Mouse (Mus musculus) neural tube, embryonic 12.5 days (tissue): ENCODE measurements around the gene Kcnab1. TPM values are rescaled to one million over a fixed set of nuclear protein-coding genes. Genes with fewer than 3 reads are reported as not detected.
A peak's percentile ranks its signal among the peaks of the same experiment; 100 is the strongest.

Experiments
- ATAC-seq: fragments of 200-750 bp; cut with Nextera tagmentation; 2 replicates; pipeline ENCODE4 v1.8.0; 2017; ENCODE audit warnings: low read depth, mild to moderate bottlenecking, moderate TSS enrichment, moderate library complexity; ENCODE audit not compliant: low FRiP score
- H3K27ac ChIP-seq: fragments of 300-500 bp; sonication (generic); 2 replicates; pipeline ENCODE4 v1.5.1; 2016
- H3K27me3 ChIP-seq: fragments of 300-500 bp; sonication (generic); replicated peaks from 2 replicates; pipeline ENCODE4 v1.6.1; 2016; ENCODE audit warnings: mild to moderate bottlenecking
- H3K36me3 ChIP-seq: fragments of 300-500 bp; sonication (generic); 2 replicates; pipeline ENCODE4 v1.6.1; 2016; ENCODE audit warnings: mild to moderate bottlenecking
- H3K4me1 ChIP-seq: fragments of 300-500 bp; sonication (generic); 2 replicates; pipeline ENCODE4 v1.6.1; 2016
- H3K4me2 ChIP-seq: fragments of 300-500 bp; sonication (generic); replicated peaks from 2 replicates; pipeline ENCODE4 v1.6.1; 2016; ENCODE audit warnings: mild to moderate bottlenecking
- H3K4me3 ChIP-seq: fragments of 300-500 bp; sonication (generic); 2 replicates; pipeline ENCODE4 v1.5.1; 2016
- H3K9ac ChIP-seq: fragments of 300-500 bp; sonication (generic); 2 replicates; pipeline ENCODE4 v1.6.1; 2016; ENCODE audit warnings: mild to moderate bottlenecking
- H3K9me3 ChIP-seq: fragments of 300-500 bp; sonication (generic); 2 replicates; pipeline ENCODE4 v1.6.1; 2016; ENCODE audit warnings: mild to moderate bottlenecking
- WGBS: fragments of 180-500 bp; shearing (Covaris S2); methylation state at CpG from one replicate; pipeline ENCODE4 v1.1.7; 2016; 5-methylcytosine and 5-hydroxymethylcytosine counted together
- polyA plus RNA-seq: library from polyadenylated mRNA; unstranded; fragments of >200 nt; fragmentation: Nextera tagmentation; extraction: Ambion mirVana; gene quantifications from 2 replicates; pipeline ENCODE4 v1.2.1, GENCODE M21; 2016

Gene Kcnab1
- 12.1 and 14.7 TPM in 2 replicates for polyA plus RNA-seq

DNA sequence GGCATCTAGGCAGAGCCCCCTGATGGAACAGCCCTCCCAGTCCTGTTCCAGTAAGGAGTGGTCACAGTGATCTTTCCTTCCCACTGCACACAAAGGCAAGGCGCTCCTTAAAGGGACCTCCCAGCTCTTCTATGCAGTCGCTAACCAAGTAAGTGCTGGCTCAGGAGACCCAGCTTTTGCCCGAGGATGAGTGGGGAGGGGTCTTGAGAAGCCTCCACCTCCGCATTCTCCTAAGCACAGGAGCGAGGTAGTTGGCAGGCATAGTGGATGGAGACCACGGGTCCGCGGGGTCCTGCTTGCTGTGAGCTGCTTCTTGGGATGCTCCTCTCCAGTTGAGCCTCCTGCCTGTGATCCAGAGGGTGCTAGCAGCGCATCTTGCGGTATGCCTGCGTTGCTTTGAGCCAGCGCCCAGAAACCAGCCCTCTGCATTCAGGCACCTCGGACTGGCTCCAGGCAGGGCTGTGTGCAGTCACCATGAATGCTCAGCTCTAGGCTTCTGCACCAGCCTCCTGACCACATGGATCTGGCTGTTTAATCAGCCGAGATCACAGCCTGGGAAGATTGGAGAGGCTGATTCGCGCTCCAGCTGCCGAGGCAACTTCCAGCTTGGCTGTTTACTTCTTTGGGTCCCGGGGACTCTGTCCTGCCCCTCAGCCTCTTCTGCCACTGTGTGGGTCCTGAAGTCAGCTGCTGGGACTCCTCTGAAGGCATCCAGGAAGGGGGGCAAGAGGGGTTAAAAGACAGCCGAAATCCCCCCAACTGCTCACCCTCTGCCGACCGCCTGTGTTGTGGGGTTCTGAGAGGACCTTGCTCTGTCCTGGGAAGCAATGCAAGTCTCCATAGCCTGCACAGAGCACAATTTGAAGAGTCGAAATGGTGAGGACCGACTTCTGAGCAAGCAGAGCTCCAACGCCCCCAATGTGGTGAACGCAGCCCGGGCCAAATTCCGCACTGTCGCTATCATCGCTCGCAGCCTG lies at the start of gene Kcnab1:
Gene Kcnab1 (plus strand): TSS at position 440 of the 977 bp plus-strand sequence.
- Histone ChIP-seq H3K9me3 (no peaks in the 10 kb centered on the region), H3K4me2 (peak within 1 kb of the TSS; percentile 89), H3K27ac (no peak within 1 kb of the TSS), H3K4me3 (peak within 1 kb of the TSS; percentile 41), H3K4me1 (0 out of 2 replicates have a peak, but pooled peaks cover 9% of the 10 kb centered on the region), H3K9ac (peak within 1 kb of the TSS; percentile 58), H3K27me3 (peaks cover 4% of the 10 kb centered on the region; the same call in 1 of the 2 replicates), H3K36me3 (no peaks in the 10 kb centered on the region)
- under 1% methylated on average over 30 of the region's 30 CpGs for WGBS
- ATAC-seq, result peak; percentile 81

DNA sequence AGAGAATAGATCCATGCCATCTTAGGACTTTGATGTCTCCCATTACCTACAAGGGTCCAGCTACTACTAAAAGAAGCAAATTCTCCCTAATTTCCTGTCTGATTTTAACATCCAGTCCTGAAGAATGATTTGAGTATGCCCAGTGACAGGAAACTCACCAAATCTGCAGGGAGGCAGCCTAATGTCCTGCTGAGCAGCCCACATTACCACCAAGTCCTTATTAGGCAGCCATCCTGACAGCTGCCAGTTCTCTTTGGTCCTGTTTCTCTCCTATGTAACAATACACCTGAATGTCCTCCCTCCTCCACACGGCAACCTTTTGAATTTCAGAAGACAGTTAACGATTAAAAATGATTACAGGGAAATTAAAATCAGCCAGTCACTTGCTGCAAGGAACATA lies 20.9 kb upstream of the Kcnab1 start:
- H3K9ac ChIP-seq, result no peak overlapping the region
- H3K27ac ChIP-seq, result no peak overlapping the region
- H3K4me2 ChIP-seq, result no peak overlapping the region
- no peaks in the 10 kb centered on the region for H3K9me3 ChIP-seq
- H3K27me3 ChIP-seq, result no peaks in the 10 kb centered on the region
- H3K4me3 ChIP-seq, result no peak overlapping the region
- 87% methylated on average over 2 of the region's 2 CpGs for WGBS
- H3K36me3 ChIP-seq, result no peaks in the 10 kb centered on the region
- no peak for ATAC-seq
- H3K4me1 ChIP-seq, result no peaks in the 10 kb centered on the region

DNA sequence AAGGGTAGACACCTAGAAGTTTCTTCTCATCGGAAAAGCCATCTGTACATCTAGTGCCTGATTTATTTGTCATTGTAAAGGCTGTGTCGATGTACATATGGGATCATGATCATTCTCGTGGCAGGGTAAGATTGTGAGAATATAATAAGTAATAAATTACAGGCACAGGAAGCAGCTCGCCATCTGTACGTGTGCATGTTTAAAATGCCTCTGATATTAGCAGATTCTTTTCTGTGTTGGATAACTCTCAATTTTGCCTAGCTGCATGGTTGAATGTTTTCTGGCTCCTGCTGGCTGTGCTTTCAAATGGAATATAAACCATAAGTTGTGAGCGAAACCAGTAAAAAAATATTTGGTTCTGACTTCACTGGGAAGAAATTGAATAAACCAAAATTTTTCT lies 5.1 kb upstream of the Kcnab1 start:
- Histone ChIP-seq H3K9me3 (no peaks in the 10 kb centered on the region), H3K27ac (no peak overlapping the region), H3K4me1 (0 out of 2 replicates have a peak, but pooled peaks cover 4% of the 10 kb centered on the region), H3K4me3 (no peak overlapping the region), H3K9ac (no peak overlapping the region), H3K36me3 (no peaks in the 10 kb centered on the region), H3K4me2 (no peak overlapping the region), H3K27me3 (no peaks in the 10 kb centered on the region)
- ATAC-seq, result no peak
- WGBS, result 69% methylated on average over 6 of the region's 6 CpGs

DNA sequence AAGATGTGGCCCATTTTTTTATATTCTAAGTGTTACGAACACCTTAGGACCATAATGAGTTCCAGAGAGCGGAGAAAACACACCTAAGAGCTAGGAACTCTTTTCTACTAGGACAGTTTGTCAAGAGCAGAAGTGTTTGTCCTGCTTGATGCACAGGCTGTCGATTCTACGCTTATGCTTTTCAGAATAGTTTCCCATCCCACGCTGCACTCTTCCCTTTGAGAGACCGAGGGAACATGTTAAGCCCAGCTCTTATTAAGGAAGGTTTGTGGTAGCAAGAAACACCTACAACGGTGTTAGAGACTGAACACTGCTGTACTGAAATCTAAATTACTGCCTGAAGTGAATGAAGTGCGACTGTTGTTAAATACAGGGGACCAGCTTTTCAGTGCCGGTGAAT lies 1.0 kb downstream of the Kcnab1 start:
- H3K4me1 ChIP-seq, result 0 out of 2 replicates have a peak, but pooled peaks cover 9% of the 10 kb centered on the region
- no peak for ATAC-seq
- H3K27me3 ChIP-seq, result peaks cover 4% of the 10 kb centered on the region; the same call in 1 of the 2 replicates
- H3K9me3 ChIP-seq, result no peaks in the 10 kb centered on the region
- no peak overlapping the region for H3K9ac ChIP-seq
- H3K36me3 ChIP-seq, result no peaks in the 10 kb centered on the region
- no peak overlapping the region for H3K27ac ChIP-seq
- WGBS, result 78% methylated on average over 9 of the region's 9 CpGs
- peak overlapping the region; percentile 41; the same call in 1 of the 2 replicates for H3K4me3 ChIP-seq
- peak overlapping the region; percentile 89 for H3K4me2 ChIP-seq

DNA sequence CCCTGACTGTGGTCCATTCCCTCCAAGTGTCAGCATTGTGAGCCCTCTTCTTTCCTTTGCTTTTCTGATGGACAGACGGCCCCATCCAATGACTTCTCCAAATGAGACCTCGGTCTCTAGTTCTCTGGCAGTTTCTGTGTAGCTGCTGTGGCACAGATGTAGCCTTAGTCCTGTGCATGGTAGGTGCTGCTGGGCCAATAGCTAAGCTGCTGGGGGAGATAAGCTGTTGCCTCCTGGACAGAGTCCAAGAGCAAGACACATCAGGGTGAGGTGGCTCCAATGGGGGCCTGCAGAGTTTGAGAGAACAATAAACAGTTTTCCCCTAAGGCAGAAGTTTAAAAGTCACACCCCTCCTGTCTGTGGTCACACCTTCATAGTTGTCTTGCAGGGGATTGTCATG lies 2.0 kb downstream of the Kcnab1 start:
- Histone ChIP-seq H3K36me3 (no peaks in the 10 kb centered on the region), H3K4me2 (no peak overlapping the region), H3K9me3 (no peaks in the 10 kb centered on the region), H3K4me3 (no peak overlapping the region), H3K9ac (no peak overlapping the region), H3K4me1 (0 out of 2 replicates have a peak, but pooled peaks cover 9% of the 10 kb centered on the region), H3K27ac (no peak overlapping the region), H3K27me3 (peaks cover 4% of the 10 kb centered on the region; the same call in 1 of the 2 replicates)
- ATAC-seq, result no peak
- 92% methylated on average over 2 of the region's 2 CpGs for WGBS

DNA sequence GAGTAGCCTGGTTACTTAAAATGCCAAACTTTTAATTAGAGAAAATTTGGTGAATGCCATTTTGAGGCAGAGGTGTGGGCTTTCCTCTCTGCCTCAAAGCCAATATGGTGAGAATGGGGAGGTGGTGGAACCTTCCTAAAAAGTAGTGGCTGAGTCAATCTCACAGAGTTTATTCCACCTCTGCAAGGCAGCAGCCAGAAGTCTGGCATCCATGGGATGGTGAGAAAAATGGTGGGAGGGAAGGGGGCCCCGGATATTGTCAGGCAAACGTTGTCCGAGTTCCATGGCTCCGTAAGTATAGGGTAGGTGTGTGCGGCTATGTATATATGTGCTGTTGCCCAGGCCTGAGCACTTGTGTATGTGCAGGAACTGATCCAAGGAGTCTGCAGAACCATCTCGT lies 6.0 kb downstream of the Kcnab1 start:
- Histone ChIP-seq H3K9me3 (no peaks in the 10 kb centered on the region), H3K4me2 (no peak overlapping the region), H3K4me3 (no peak overlapping the region), H3K4me1 (no peaks in the 10 kb centered on the region), H3K27ac (no peak overlapping the region), H3K36me3 (no peaks in the 10 kb centered on the region), H3K9ac (no peak overlapping the region), H3K27me3 (peaks cover 2% of the 10 kb centered on the region; the same call in 1 of the 2 replicates)
- 87% methylated on average over 6 of the region's 6 CpGs for WGBS
- ATAC-seq, result no peak

DNA sequence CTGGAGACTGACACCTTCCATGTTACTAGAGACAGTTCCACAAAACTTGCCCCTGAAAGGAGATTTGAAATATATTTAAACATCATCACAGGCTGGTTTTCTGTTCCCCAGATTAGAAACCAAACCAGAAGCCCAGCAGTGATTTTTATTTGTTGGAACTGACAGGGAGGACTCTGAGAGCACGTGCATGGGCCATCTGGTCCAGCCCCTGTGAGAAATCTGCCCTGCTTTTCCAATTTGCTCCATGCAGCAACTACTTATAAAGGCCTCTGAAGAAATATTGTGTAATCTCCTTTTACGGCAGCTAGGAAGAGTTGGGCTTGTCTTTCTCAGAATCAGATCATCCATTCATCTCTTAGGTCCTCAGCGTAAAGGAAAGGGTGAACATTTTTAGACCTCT lies 7.8 kb downstream of the Kcnab1 start:
- H3K27ac ChIP-seq, result no peak overlapping the region
- H3K9me3 ChIP-seq, result no peaks in the 10 kb centered on the region
- H3K36me3 ChIP-seq, result no peaks in the 10 kb centered on the region
- no peaks in the 10 kb centered on the region for H3K27me3 ChIP-seq
- H3K4me1 ChIP-seq, result no peaks in the 10 kb centered on the region
- no peak for ATAC-seq
- no peak overlapping the region for H3K4me3 ChIP-seq
- 81% methylated on average over 3 of the region's 3 CpGs for WGBS
- H3K9ac ChIP-seq, result no peak overlapping the region
- H3K4me2 ChIP-seq, result no peak overlapping the region

DNA sequence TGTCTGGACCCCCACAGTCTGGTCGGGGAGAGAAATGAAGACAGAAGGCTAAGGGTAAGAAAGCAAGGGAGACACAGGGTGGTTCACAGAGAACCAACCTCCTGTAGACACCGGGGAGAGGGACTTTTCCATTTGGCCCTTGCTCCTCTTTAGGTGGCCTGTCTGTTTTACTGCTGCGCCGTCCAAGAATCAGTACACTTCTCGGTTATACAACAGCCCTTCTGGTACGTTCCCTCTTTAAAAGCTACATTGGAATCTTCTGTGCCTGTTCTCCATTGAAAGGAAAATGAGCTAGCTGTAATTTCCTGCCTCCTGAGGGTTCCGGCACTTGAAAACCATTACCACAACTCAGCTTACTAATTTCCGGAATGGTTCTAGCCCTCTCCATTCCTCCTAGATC lies 8.2 kb downstream of the Kcnab1 start:
- no peaks in the 10 kb centered on the region for H3K36me3 ChIP-seq
- H3K27me3 ChIP-seq, result no peaks in the 10 kb centered on the region
- 76% methylated on average over 8 of the region's 8 CpGs for WGBS
- no peak overlapping the region for H3K9ac ChIP-seq
- H3K4me1 ChIP-seq, result no peaks in the 10 kb centered on the region
- H3K9me3 ChIP-seq, result no peaks in the 10 kb centered on the region
- H3K4me3 ChIP-seq, result no peak overlapping the region
- ATAC-seq, result no peak
- no peak overlapping the region for H3K27ac ChIP-seq
- no peak overlapping the region for H3K4me2 ChIP-seq

DNA sequence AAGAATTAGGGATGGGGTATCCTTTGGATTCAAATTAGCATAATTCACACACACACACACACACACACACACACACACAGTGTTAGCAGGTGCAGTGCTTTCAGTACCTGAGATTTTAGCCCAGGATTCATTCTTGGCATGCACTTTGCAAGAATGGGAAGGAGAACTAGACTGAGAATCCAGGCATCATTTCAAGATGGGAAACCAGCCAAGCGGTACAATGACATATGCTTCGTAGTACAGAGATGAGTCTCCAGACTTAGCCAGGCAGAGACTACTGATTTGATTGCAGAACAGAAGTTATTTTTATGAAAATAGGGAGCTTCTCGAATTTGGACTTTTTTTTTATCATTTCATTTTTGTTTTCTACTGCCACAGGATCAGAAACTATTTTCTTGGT lies 15.8 kb downstream of the Kcnab1 start:
- Histone ChIP-seq H3K27me3 (no peaks in the 10 kb centered on the region), H3K36me3 (no peaks in the 10 kb centered on the region), H3K9me3 (no peaks in the 10 kb centered on the region), H3K4me1 (no peaks in the 10 kb centered on the region), H3K27ac (no peak overlapping the region), H3K9ac (no peak overlapping the region), H3K4me3 (no peak overlapping the region), H3K4me2 (no peak overlapping the region)
- 78% methylated on average over 3 of the region's 3 CpGs for WGBS
- no peak for ATAC-seq

DNA sequence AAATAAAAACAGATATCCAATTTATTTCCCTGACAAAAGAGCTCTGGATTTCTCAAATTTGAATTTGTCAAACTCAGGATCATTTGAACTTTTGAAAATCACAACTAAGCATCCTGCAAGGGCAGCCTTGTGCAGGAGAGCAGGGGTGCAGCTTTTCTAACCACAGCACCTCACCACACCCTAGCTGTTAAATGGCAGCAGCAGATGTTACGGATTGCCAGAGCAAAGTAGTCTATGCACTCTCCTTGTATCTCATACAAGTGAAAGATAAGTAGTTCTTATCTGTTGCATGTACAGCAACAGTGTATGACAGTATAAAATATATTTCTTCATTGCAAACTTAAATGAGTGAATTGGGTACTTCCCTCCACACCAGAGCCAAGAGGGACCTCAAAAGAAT lies 20.4 kb downstream of the Kcnab1 start:
- H3K27ac ChIP-seq, result no peak overlapping the region
- no peaks in the 10 kb centered on the region for H3K9me3 ChIP-seq
- H3K27me3 ChIP-seq, result no peaks in the 10 kb centered on the region
- no peaks in the 10 kb centered on the region for H3K4me1 ChIP-seq
- no peaks in the 10 kb centered on the region for H3K36me3 ChIP-seq
- no peak overlapping the region for H3K9ac ChIP-seq
- no peak for ATAC-seq
- H3K4me2 ChIP-seq, result no peak overlapping the region
- H3K4me3 ChIP-seq, result no peak overlapping the region
- 88% methylated on average over 1 of the region's 1 CpGs for WGBS

DNA sequence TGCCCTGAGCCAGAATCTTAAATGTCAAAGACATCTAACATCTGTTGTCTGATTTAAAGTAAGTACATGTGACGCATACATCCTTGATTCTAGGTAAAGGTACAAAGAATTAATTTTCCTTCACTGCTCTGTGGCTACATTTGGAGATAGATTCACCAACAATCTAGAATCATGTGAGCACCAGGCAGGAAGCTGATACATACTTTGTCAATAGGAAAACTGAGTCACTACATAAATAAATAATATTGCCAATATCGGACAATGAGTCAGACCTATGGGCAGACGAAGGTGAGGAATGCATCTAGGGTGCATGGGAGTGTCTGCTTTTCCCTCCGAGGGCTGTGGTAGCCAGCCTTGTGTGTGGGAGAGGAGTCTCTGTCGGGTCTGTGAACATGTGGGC lies 25.7 kb downstream of the Kcnab1 start:
- no peak for ATAC-seq
- Histone ChIP-seq H3K36me3 (no peaks in the 10 kb centered on the region), H3K9ac (no peak overlapping the region), H3K4me1 (no peaks in the 10 kb centered on the region), H3K4me2 (no peak overlapping the region), H3K4me3 (no peak overlapping the region), H3K27ac (no peak overlapping the region), H3K9me3 (no peaks in the 10 kb centered on the region), H3K27me3 (no peaks in the 10 kb centered on the region)
- WGBS, result 86% methylated on average over 5 of the region's 5 CpGs

DNA sequence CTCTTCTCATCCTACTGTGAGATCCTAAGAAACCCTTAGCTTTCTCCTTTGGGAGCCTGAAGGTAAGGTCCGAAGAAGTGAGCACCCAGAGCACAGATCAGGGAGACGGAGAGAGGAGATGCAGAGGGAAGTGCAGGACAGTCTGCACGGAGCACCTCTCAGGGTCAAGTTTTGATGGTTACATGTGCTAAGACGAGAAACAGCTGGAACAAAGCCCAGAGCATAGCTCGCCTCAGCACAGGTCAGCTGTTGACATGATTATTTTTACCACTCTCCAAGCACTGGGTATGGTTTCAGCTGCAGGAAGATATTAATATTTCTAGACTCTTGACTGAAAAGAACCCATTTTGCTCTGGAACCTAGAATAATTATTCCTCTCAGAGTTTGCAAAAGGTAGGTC lies 27.7 kb downstream of the Kcnab1 start:
- H3K27me3 ChIP-seq, result no peaks in the 10 kb centered on the region
- H3K27ac ChIP-seq, result no peak overlapping the region
- no peaks in the 10 kb centered on the region for H3K9me3 ChIP-seq
- no peak overlapping the region for H3K9ac ChIP-seq
- H3K4me3 ChIP-seq, result no peak overlapping the region
- WGBS, result 85% methylated on average over 5 of the region's 5 CpGs
- no peak for ATAC-seq
- no peak overlapping the region for H3K4me2 ChIP-seq
- H3K36me3 ChIP-seq, result no peaks in the 10 kb centered on the region
- H3K4me1 ChIP-seq, result no peaks in the 10 kb centered on the region
